Mouse (Mus musculus) heart, adult 2 months (tissue): ENCODE measurements at regions not wholly inside any gene's neighbourhood (a gene's known extent, or its start where the extent isn't known, plus 50 kb on each side); places are given as distances from the start of the nearest gene placed in this dataset.

ENCODE experiments used
- EP300 ChIP-seq: fragments of 200-500 bp; IDR thresholded peaks from 2 replicates; pipeline ENCODE4 v1.6.1; 2011; ENCODE audit warnings: low read depth, low read length, control low read depth; ENCODE audit not compliant: insufficient read depth
- POLR2A ChIP-seq: fragments of 200-500 bp; IDR thresholded peaks from 2 replicates; pipeline ENCODE4 v1.6.1; 2011; ENCODE audit warnings: mild to moderate bottlenecking, low read depth, low read length, control low read depth; ENCODE audit not compliant: insufficient read depth

DNA sequence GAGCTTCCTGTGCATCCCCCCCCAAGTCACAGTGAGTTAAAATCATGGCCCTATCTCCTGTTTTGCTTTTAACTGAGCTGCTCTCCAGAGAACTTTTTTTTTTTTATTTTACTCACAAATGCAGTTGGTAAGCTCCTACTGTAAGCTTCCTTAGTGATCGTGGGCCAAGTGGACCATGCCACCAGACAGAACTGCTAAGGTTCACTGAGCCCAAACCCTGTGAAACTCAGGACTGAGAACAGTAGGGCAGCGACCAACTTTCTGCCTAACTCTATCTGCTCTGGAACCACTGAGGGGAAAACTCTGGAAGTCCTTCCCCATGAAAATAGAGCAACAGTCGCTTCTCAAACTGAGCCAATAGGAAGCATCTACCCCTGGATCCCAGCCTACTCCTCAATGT, 1041.8 kb downstream of the Fam19a2 start:
- TF ChIP-seq EP300 (no peak), POLR2A (no peak)
